Mouse (Mus musculus) monocyte, adult 2 months (primary cell): ENCODE measurements at regions not wholly inside any gene's neighbourhood (a gene's known extent, or its start where the extent isn't known, plus 50 kb on each side); places are given as distances from the start of the nearest gene placed in this dataset.

Experiments used
- DNase-seq, 2 experiments: peaks; one replicate each; pipeline ENCODE4 v3.0.0; 2022; ENCODE audit warnings: low spot score in 2 of 2, low read depth in 1 of 2

DNA sequence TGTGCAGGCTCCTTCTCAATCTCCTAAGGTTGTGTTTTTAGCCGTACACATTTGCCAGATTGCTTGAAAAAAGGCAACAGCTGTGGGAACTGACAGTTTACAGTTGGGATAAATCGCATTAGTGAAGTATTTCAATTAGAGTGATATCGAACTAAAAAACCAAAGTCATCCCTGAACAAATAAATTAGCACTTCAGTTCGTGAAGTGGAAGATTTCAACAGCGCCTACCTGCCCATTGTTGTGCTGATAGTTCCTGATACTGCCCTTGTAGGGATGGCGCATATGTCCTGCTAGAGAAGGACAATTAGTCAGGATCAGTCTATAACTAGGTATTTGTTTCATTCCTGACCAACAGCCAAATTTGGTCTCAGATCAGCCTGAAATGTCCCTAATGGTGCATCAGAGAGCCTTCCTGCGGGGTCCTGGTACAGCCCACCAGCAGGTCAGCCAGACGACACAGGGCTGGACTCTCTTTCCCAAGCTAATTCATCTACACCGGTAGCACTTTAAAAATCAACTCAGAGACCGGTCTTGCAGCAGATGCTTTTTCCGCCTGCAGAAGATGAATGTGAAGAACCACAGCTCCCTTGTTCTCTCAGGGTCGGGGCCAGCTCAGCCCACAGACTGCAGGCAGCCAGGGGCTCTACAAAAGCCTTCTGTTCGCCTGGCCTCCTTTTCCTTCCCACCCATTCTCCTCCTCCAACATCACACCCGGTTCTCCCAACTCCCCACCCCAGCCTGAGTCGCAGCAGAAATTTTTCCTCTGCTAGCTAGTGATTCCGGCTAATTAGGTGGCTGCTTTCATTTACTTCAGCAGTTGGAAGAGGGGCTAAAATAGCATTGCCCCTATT, 146.1 kb downstream of the Psat1 start:
- no peak for DNase-seq

DNA sequence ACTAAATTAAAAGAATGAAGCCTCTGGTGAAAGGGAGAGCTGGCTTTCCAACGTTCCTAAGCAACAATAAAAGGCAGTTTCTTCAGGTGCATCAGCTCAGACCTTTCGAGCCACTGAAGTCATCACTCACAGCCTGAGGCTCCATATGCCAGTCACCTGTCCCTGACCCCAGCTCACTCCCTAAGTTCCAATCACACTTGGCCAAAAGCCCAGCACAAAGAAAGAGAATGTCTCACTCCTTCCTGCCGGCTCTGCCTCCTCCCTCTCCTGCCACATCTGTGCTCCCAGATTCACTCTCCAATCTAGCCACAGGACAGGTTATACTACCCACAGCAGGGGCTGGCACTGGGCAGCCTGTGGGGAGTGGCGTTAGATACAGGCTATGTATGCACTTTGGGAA, 150.7 kb downstream of the Psat1 start:
- DNase-seq: no peak

DNA sequence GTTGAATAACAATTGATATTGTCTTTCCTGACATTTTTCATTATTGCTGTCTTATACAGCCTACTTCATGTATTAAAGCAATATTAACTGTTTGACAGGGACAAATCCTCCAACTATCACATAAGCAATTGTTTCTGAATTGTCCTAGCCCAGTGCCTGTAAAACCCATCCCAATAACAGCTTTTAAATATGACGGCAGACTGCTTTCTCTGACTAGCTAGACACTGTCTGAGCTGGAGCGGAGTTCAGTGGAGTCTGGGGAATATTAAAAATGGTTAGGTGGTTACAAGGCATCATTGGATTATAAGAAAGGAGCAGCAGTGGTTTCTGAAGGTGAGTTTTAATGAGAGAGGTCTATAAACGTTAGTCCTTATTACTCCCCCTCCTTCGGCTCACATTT, 155.2 kb downstream of the Psat1 start:
- DNase-seq: no peak

DNA sequence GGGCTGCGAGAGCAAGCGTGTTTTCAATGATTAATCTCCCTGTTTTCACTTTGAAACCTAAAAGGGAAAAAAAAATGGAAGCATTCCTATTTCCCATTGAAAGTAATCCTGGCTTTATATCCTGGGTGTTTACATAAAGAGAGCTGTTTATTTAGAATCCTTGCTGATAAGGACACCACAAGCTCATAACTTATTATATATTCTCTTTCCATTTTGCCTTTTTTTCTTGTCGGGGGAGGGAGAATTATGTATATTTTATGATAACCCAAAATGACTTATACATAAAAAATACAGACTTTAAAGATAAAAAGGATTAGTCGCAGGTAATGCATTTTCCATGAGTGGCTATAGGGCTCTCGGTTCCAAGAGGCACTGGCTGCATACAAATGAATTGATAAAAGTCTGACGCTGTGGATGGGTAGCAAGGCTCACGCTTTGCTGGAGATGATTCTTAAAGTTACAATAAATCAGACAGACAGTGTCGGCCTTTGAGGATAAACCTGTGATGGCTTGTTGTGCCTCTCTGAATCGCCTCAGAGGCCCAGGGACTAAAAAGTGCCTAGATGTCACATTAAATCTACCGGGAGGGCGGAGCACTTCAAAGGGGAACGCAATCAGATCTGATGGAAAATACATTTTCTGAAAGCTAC, 155.7 kb downstream of the Psat1 start:
- no peak for DNase-seq

DNA sequence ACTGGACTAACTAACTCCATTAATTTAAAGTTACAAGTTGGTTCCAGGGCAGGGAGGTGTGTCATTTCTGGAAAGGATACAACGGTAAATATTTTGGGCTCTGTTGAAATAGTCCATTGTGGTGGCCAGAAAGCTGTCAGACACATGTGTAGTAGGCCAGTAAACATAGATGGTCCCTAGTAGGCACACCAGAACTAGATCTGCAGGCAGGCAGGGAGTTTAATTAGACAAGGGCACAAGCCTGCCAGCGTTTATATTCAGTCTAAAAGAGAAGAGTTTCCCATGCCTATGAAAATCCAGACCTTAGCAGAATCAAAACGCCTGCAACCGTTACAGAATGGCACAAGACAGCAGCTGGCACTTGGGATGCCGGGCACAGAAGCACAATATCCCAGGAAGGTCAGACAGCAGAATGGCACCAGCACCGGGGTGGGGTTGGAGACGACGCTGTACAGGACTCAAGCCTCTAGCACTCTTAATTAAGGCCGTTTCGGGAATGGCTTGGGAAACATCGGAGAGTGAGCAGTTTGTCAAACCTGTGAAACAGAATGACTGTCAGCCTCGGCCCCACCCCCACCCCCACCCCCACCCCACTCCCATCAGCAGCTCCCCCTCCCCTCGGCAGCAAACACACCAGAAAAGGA, 156.4 kb downstream of the Psat1 start:
- DNase-seq: no peak

DNA sequence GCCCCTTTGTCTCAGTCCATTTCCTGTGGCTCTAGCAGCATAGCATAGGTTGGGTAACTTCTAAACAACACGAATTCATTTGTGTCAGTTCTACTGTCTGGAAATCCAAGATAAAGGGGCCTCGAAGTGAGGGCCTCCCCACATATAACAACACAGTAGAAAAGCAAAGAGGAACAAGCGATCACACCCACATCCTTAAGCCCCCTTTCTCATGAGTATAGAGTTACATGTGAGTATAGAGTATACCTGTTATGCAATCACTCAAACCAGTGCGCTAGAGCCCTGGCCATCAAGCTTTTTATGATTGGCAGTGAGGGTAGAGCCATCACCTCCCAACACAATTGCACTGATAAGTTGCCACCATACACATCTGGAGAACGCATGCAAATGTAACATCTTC, 157.4 kb downstream of the Psat1 start:
- DNase-seq: no peak

DNA sequence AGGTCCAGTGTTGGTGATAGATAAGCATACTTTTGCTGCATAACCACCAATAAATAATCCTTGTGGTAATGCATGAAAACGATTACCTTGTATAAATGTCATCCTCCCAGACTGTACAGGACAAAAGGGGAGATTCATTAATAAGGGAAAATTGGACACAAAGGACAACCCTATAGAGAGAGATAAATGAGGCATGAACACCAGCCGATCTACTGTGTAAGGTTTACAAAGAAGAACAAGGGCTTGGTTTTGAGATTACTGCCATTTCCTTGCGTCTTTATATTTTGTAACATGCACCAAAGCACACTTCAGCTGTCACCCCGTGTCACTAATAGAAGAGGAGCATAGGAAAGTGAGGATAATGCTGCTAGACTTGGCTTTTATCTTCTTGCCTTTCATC, 162.5 kb downstream of the Psat1 start:
- no peak for DNase-seq

DNA sequence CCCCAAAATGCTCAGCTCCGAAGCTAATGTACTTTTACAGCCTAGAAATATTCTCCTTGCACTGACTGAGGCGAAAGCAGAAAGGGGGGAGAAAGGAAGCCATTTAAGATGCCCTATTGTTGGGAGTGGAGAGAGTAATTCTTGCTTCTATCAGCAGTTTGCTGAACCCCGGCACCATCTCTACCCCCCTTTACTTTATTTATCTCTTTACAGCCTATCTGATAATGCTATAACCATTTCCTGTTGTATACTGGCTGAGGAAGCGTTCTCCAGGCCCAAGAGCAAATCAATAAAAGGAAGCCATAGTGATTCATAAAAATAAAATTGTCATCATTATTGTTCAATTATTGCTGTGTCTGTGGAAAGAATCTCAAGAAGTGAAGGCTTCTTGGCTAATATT, 177.5 kb downstream of the Psat1 start:
- no peak for DNase-seq

DNA sequence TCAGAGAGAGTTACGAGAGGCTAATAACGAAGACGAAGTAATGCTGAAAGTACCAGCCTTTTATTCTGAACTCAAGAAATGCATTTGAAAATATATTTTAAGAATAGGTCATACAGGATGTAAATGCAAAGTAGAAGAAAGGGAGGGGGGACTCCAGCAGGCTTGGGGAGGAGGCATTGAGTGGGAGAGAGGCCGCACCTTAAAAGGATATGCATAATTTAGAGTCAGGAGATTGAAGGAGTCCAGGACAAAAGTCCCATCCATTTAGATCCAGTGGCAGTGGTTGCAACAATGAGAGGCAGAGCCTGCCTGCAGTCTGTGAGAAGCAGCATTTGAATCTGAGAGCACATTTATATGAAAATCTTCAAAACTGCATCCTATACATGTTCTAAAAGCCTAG, 186.1 kb downstream of the Psat1 start:
- DNase-seq: no peak

DNA sequence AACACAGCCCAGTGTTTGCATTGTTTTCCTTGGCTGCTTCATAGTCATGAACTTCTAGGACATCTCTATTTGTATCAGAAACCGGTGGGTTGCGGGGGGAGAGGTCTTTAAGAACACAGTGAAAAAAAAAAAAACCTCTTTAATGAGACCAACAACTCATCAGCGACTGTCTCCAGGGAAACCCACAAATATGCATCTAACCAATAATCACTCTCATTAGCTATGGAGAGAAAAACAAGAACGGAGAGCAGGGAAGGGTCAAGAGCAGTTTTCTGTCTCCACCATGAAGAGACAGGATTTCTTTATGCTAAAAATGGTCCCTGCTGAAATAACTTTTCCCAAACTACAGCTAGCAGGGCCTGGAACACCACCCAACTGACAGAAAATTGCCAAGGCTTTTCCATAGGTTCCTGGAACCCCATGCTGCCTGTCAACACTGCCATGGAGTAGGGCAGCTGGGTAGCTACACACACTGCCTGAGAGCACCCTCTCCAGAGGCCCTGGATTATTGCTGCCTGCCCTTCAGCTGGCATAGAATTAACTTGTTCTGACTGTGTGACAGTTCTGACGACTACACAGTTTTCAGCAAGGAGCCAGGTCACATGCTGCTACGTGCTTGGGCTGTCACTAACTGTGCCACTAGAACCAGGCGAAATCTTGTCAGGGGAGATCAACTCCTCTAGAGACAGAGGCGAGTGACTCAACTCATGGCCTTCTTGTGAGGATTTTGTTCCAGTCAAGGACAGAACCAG, 201.9 kb downstream of the Psat1 start:
- DNase-seq: no peak

DNA sequence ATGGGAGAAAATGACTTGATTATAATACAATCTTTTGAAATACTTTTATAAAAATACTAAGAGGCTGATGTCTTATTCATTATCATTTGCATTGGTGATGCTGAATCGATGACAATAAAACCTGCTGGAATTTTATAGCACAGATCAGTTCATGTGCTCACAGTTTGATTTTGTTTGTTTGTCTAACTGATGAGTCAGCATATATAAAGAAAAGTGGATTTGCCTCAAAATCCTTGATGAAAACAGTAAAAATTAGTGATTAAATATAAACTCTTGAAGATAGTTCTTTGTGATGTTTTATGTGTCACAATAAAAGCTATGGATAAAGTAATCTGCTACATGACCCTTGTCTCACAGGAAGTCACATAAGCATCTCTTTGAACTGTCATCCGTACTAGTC, 210.9 kb downstream of the Psat1 start:
- DNase-seq: no peak

DNA sequence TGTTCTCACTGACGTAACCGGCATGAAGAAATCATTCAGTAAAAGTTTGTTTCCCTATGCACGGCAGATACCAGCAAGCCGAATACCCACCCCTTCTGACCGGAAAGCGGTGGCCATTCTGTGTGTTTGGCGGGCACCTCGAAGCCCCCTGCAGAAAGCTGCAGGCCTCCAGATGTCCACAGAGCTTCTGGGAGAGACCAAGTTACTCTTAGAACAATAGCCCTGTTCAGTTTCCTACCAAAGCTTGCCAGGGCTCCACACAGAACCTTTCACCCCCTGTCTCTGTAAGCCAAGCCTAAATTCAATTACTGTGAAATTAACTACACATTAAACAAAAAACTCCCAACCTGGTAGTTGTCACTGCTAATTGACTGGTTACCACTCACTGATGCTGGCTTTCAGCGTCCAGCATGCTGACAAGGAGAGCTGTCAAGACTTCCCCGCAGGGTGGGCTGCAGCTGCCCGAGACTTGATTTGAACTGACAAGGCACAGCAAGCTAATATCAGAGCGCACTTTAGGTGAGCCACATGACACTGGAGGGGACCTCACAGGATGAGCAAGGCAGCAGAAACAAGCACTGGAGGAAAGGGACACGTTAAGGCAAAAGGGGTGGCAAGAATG, 220.2 kb downstream of the Psat1 start:
- DNase-seq: no peak

DNA sequence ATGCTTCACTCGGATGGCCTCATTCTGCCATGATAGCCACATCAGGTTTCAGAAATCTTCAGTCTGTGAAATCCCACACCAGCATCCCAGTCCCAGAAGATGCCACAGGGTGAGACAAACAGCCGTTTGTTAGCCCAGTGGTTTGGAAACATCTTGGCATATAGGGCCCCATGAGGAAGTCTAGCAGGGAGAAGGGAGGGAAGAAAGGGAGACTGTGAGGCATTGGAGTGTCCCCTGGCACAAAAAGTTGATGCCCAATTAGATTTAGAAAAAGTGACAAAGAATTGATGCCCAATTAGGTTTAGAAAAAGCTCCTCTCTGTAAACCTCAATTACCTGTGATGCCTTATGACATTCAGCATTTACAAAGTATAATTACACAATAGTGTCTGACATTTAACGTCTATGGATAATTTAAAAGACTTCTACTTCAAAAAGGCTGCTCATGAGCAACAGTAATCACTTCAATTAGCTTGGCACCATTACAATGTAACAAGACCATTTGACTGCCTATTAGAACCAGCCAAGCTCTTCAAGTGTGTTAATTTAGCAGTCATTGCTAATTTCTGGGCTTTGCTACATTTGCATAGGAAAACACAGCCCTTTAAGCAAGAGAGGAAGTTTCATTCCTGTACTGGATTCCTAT, 254.6 kb downstream of the Psat1 start:
- DNase-seq: no peak

DNA sequence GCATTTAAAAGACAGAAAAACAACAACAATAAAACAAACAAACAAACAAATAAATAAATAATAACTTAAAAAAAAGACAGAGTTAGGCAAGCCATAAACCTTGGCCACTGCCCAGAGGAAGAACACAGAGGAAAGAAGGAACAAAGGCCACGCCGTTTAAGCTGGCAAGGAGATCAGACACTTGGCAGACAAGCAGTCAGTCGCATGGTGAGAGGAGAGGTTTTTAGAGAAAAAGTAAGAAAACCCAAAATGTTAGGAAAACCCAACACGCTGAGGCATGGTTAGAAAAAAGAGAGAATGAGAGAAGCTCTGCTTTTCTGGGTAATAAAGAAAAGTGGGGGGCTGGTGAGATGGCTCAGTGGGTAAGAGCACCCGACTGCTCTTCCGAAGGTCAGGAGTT, 277.1 kb downstream of the Psat1 start:
- no peak for DNase-seq

DNA sequence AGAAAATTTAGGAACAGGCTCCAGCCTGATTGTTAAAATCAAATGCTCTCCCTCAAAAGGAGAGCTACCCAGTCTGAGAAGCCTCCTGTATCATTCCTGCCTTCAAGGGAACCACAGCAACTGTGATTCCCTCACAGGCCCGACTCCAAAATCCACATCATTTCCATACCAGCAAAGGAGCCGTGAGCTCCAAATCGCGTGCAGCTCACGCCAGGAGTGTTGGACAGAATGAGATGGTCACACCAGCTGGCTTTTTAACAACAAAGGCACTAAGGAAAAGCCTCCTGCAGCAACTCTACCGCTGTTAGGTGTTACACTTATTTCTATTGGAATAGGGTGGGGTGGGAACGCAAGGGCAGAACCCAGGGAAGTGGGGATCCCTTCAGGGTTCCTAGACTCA, 277.6 kb downstream of the Psat1 start:
- no peak for DNase-seq

DNA sequence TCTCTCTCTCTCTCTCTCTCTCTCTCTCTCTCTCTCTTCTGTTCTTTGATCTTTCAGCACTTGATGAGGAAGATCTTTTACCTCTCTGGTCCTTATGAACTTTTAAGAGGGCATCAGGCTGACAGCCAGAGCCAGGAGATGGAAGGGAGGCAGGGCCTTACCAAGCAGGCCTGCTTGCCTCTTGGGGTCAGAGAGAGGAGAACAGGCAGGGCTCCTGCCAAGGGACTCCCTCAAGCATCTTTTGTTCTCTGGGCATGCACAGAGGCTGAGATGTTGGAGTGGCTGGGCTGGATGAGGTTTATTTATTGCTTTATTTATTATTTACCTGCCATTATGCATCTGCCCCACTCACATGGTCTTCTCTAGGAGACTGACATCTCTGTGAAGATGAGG, 278.5 kb downstream of the Psat1 start:
- DNase-seq: no peak

DNA sequence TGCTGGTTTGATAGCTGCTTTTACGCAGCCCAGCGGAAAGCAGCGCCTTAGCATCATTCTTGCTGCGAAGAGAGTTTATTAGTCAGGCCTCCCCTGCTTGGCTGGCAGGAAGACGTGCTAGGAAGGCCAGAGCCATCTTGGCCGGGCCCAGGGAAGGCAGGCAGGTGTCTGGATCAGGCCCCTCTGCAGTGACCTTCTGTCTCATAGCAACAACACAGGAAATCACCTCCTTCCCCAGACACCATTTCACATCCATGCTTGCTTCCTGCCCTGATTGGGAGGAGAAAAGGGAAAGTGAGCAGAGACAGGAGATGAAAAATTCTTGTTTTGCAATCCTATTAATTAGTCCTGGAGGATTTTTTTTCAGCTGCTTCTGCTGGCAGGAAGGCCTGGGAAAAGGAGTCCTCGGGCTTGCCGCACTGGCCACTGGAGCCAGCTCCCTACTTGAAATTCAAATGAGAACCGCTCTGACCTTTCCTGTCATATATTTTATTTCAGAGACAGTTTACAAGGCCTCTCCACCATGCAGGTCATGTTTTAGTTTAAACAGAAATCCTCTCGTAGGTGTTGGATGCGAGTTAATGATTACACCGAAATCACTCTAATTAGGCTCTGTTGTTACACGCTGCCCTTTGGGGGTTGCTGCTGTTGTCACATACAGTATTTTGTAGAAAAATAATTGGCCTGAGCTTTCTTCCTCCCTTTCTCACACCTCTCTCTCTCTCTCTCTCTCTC, 279.1 kb downstream of the Psat1 start:
- no peak for DNase-seq

DNA sequence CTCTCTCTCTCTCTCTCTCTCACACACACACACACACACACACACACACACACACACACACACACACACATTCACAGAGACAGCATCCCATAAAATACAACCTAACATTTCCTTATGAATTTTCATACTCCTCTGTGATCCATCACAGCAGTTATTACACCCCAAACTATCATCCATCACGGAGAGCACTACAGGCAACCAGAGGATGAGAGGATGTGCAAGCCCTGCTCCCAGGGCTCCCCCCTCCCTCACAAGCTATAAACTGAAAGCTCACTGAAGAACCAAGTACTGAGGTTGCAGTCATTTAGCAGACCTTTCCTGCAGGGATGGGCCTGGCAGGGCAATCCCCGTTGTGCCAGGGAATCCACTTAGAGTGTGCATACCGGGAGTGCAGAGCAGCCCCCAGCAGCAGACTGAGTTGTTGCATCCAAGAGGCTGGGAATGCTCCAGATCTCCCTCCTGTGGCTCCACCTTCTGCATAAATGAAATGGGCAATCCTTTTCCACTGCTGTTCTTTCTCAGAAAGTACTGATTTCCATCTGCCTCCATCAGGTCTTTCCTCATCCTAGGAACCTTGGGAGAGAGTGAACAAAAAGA, 283.4 kb downstream of the Psat1 start:
- DNase-seq: no peak

DNA sequence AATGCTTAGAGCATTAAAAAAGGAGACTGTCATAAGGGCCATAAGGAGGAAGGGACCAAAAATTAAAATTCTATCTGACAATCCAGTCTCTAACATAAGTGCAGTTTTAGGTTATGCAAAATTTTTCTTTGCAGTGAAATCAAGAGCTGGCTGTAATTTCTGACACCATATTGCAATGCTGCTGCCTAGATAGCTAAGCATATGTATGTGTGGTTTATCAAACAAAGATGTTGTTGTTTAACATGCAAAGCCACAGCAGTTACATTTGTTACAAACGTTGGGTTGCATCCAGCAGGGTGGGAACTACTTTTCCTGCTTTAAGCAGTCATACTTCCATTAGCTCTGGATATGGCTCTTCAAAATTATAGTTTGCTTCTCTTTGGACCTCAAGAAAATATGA, 288.5 kb downstream of the Psat1 start:
- DNase-seq: no peak

DNA sequence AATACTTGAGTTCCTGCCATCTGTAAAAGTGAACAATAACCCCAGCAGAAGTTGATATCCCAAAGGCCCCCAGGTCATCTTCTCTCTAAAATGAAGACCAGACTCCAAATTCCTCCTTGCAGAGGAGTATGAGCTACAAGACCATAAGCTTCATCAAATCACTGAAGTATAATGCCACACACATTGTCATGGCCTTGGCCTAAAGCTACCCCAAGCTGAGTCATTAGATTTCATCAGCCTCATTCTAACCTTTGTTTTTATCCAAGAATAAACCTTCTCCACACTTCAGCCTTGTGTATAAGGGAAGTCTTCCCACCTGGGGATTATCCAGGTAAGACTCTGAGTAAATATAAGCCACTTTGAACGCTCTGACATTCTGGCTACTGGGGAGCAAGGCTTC, 289.3 kb downstream of the Psat1 start:
- DNase-seq: no peak
